Mouse (Mus musculus): ENCODE measurements around the gene Rora.

GRCm38 (mm10) chr9:69265151-69265550, 611.6 kb downstream of the Rora start:
- TF ChIP-seq CTCF (IDR thresholded peaks at IDR 0.05; ENCODE audit: control insufficient read depth, insufficient read depth, low read length), result no peak
- no peak for TF ChIP-seq POLR2A (IDR thresholded peaks at IDR 0.05; ENCODE audit: borderline replicate concordance, control insufficient read depth, low read depth, low read length)
